Mouse (Mus musculus): ENCODE data around the gene Adat1.

GRCm38 (mm10) chr8:112034603-112035002, 42.5 kb upstream of the Adat1 start:
- no peak for TF ChIP-seq EP300 (optimal IDR thresholded peaks at IDR 0.05)
- peak; percentile 87 for TF ChIP-seq CTCF (IDR thresholded peaks at IDR 0.05; ENCODE audit: low read depth)
